Mouse (Mus musculus): Measurements from ENCODE around the gene Hnrnpm.
A peak's percentile ranks its signal among the peaks of the same experiment; 100 is the strongest.
"Not testable (repeated sequence)": the region's sequence is repeated elsewhere in the genome, so short reads cannot be mapped to it uniquely, and the experiment has no call there.

Hnrnpm gene

GRCm38 (mm10) chr17:33686760-33687159 is at the start of gene Hnrnpm:
Gene Hnrnpm (minus strand): TSS chr17:33686860.
- no peak for DNase-seq (ENCODE audit: low read depth)

DNA sequence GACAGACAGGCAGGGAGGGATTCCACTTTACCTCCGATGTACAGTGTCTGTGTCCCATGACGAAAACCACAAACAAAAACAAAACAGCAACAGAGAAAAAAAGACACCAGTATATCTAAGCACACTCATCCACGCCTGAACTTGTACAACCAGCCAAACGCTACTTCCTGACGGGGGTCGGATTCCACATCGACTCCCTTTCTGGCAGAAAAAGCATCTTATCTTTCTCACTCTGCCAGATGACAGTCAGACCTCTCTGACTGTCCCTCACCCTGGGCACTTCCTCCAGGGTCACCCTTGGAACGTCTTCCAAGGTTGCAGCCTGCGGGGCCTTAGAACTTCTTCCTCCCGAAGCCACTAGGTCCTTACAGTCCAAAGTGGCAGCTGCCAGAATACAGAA is 46.9 kb upstream of the Hnrnpm start:
- not testable (repeated sequence) for DNase-seq (ENCODE audit: low read depth)

DNA sequence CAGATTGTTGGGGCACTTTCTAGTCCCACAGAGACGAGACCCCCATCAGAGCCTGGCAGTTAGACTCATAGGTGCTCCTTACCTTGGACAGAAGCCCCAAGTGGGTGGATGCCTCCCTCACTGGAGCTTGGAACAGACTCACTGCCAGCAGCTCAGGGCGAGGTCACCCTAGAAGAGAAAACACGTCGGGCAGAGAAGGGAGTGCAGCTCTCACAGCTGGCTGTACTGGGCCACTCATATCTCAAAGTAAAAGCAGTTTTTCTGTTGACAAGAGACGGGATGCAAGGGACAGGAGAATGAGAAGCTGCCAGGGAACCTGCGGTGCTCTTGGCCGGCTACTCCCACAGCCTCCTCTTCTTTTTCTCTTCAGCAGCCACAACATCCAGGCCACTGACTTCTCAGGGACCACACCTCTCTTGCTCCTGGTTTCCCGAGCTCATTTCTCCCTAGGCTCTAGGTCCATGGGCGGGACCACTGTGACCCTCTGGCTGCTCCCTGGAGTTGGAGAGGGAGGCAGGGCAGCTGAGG is 46.0 kb upstream of the Hnrnpm start:
- DNase-seq (ENCODE audit: low read depth) = not testable (repeated sequence)

DNA sequence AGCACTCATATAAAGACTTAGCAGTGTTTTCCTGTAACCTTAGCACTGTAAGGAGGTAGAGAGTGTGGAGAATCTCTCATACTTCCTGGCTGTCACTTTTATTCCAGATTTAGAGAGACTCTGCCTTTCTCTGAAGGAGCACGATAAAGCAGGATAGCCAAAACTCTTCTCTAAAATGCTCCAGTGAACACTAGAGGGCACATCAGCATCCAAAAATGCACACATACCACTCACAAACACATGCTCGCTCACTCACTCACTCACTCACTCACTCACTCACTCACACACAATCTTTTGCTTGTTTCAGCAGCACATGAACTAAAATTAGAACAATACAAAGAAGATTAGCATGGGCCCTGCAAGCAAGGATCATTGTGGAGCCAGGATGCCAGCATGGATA is 42.6 kb upstream of the Hnrnpm start:
- no peak for DNase-seq (ENCODE audit: low read depth)

GRCm38 (mm10) chr17:33728396-33728795 is 41.7 kb upstream of the Hnrnpm start:
- no peak for DNase-seq (ENCODE audit: low read depth)

DNA sequence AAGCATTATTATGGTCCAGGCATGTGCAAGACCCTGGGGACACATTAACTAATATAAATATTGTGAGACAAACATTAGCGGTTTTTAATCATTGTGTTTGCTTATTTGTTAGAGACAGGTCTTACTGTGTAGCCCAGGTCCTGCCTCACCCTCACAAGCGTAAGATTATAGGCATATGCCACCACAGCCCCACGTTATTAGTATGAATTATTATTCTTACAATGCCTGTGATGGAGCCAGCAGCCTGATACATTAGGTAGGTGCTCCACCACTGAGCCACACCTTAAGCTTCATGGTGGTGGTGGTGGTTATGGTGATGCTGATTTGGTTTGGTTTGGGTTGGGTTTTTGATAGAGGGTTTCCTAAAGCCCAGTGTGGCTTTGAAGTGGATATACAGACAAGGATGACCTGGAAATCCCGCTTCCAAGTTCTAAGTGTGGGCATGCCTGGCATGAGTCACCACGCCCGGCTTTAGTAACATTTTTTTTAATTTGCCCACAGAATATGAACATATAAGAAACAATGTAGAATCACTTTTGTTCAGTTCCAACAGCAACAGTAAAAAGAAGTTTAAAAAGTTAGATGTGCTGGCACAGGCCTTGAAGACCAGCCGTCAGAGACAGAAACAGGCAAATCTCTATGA is 33.2 kb upstream of the Hnrnpm start:
- DNase-seq (ENCODE audit: low read depth) = no peak

DNA sequence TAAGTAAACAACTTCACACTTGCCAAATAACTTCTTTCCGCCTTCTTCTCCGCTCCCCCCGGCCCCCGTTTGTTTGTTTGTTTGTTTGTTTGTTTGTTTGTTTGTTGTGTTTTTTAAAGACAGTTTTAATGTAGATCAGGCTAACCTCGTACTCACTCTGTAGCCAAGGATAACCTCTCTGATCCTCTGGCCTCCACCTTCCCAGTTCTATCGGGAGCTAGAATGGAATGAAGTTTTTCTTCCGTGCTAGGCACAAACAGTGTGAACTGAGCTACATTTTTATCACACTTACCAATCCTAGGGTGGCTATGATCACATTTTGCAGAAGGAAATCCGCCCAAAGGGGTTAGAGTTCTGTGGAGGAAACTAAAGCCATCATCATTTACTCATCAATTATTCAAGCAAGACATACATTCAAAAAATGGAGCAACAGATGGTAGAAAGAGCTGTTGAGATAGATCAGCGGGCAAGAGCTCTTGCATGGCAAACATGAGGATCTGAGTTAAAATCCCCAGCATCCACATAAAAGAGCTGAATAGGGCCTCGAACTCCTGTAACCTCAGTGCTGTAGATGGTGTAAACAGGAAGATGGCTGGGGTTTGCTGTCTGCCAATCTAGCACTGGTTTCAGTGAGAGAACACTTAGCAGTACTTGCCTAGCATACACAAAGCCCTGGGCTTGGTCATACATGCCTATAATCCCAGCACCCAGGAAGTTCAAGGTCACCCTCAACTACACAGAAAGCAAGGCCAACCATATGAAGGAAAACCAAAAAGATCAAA is 32.5 kb upstream of the Hnrnpm start:
- no peak for DNase-seq (ENCODE audit: low read depth)

- peak; percentile 98 for DNase-seq (ENCODE audit: low read depth)
Observed at GRCm38 (mm10) chr17:33718384-33718881, 31.8 kb upstream of the Hnrnpm start, which contains the start of gene March2. Gene March2 (minus strand): TSS chr17:33718670.

DNA sequence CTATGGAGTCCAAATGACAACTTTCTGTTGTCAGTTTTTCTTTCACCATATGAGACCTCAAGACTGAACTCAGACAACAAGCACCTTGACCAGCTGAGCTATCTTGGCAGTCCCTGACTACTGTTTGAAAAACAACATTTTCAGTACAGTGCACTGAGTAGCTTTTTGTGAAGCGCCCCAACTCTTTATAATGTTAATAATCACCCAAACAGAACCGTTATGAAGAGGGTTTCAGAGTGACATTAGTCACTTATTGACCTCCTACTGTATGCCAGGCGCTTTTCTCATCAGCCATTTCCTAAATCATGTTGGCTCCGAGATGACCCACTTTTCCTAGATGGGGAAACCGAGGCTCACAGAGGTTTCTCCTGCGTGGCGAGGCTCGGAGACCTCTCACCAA is 31.3 kb upstream of the Hnrnpm start:
- DNase-seq (ENCODE audit: low read depth) = no peak

- DNase-seq (ENCODE audit: low read depth) = no peak
Observed at GRCm38 (mm10) chr17:33717246-33717645, 30.6 kb upstream of the Hnrnpm start.

GRCm38 (mm10) chr17:33714779-33715178 is 28.1 kb upstream of the Hnrnpm start:
- DNase-seq (ENCODE audit: low read depth) = peak; percentile 41

DNA sequence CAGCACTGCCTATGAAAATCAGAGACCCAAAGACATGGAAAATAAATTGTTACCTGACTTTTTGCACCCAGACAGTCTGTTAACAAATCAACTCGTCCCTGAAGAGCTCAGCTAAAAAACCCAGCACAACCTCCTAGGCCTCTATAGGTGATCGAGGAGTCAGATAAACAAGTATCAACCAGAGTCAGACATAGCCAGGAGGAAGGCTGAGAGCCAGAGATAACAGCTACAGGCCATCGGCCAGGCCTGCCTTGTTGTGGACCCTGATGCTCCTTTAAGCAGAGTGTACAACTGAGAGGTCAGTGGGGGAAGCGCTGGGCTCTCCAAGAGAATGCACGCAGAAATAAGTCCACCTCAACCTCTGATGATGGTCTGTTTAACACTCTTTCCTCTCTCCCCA is 26.6 kb upstream of the Hnrnpm start:
- DNase-seq (ENCODE audit: low read depth) = peak; percentile 76

DNA sequence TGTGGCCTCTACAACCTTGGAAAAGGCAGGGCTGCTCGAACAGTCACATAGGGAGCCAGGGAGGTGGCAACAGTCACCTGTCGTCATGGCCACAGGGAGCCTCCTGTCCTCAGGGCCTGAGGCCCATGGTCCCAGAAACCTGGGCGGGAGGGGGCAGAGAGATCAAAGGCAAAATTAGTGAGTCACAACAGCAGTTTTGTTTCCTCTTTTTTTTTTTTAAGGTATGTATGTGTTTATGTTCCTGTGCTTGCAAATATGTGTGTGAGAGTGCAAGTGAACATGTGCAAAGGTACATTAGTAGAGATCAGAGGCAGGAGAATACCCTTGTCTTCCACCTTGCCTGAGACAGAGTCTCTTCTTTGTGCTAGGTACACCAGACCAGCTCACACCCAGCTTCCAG is 23.2 kb upstream of the Hnrnpm start:
- DNase-seq (ENCODE audit: low read depth) = no peak

- no peak for DNase-seq (ENCODE audit: low read depth)
Observed at GRCm38 (mm10) chr17:33703091-33703490, 16.4 kb upstream of the Hnrnpm start.

DNA sequence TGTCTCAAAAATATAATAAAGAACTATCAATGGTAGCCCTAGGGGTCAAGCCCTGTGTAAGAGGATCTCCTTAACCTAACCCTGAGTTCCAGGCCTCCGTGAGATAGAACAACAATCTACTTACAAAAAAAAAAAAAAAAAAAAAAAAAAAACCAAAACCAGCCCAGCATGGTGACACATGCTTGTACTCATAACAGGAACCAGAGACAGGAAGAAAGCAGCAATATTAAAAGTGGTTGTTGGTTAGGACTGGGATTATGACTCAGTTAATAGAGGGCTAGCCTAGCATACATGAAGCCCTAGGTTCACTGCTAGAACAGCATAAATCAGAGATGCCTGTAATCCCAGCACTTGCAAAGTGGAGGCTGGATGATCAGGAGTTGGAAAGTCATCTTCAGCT is 15.5 kb upstream of the Hnrnpm start:
- no peak for DNase-seq (ENCODE audit: low read depth)

GRCm38 (mm10) chr17:33695471-33695870 is 8.8 kb upstream of the Hnrnpm start:
- DNase-seq (ENCODE audit: low read depth) = no peak

DNA sequence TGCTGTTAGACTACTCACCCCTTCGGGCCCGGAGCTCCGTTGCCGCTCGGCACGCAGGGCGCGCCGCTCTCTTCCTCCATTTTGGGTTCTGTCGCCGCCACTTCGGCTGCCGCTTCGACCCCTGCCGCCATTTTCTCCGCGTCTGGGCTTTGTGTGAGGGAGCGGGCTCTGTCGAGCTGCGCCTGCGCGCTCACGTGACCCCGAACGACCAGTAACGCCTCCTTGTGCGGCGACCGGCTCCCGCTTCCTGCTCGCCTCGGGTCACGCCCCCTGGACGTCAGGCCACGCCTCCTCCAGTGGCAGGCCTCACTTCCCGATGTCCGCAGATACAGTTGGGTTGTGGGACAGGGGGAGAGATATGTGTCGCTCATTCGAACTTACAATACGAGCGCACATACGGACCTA is 1.4 kb downstream of the Hnrnpm start:
- DNase-seq (ENCODE audit: low read depth) = peak; percentile 89

DNA sequence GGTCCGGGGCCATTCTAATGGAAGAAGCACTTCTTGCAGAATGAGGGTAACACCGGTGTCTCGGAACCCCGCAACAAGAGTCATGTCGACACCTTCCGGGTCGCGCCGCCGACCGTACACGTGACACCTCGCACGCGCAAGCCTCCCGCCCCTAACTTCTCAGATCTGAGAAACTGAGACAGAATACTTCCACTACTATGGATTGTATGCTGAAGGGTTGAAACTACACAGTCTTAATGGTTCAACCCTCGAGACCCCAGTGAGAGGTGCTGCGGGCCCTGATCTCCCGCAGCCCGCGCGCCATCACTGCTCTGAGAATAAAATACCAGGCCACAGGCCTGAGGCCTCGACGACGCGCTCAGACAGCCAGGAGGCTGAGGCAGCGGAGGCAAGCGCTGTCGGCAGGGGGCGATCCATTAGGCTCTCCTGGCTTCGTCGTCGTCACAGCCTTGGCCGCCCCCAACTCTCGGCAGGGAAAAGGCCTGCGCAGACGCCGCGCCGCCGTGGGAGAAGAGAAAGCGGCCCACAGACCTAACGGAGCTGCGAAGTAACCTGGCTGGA is 1.9 kb downstream of the Hnrnpm start:
- DNase-seq (ENCODE audit: low read depth) = peak; percentile 60

- DNase-seq (ENCODE audit: low read depth) = no peak
Observed at GRCm38 (mm10) chr17:33681767-33682166, 4.9 kb downstream of the Hnrnpm start.

- DNase-seq (ENCODE audit: low read depth) = no peak
Observed at GRCm38 (mm10) chr17:33678771-33679170, 7.9 kb downstream of the Hnrnpm start.

DNA sequence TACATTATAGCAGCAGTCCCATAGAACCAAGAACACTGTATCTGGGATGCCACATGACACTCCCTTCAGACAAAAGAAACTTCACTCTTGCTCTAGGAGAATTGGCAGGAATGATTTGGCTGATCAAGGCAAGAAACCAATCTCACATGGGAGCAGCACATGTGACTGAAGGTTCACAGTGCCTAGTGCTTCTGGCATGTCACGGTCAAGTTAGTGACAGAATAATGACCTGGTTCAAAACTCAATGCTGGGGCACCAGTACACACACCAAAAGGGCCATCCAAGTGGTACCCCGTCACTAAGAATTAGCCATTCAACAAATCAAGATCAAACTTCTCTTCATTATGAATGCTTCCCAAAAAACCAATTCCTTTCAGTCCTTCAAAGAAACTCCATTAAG is 10.6 kb downstream of the Hnrnpm start:
- no peak for DNase-seq (ENCODE audit: low read depth)

DNA sequence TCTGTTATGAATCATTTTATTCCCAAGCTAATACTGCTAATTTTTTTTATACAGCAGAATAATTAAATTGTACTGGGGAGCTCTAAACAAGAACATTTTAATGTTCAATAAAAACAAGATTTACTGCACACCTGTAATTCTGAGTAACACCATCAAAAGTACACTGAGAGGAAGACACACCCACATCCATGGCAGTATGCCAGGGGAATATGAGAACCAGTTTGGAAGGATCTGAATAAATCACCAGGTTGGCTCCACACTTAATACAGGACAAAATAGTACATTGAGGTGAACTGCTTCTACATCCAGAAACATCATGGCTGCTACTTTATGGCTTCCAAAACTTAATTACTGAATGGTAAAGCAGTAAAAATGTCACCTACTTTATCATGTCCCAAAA is 11.2 kb downstream of the Hnrnpm start:
- no peak for DNase-seq (ENCODE audit: low read depth)

- no peak for DNase-seq (ENCODE audit: low read depth)
Observed at GRCm38 (mm10) chr17:33673837-33674236, 12.8 kb downstream of the Hnrnpm start.
